Mouse (Mus musculus) brain, embryonic 14.5 days (tissue): ENCODE results near the gene Nckipsd.

ENCODE experiments used
- CTCF ChIP-seq: fragments of 200-500 bp; IDR thresholded peaks from 2 replicates; pipeline ENCODE4 v1.5.1; 2012; ENCODE audit warnings: inconsistent platforms, mild to moderate bottlenecking, moderate library complexity, borderline replicate concordance; ENCODE audit not compliant: insufficient read depth, insufficient read length; ENCODE audit errors: extremely low read depth
- POLR2A ChIP-seq: fragments of 200-500 bp; IDR thresholded peaks from 2 replicates; pipeline ENCODE4 v1.6.1; 2012; ENCODE audit warnings: mild to moderate bottlenecking, inconsistent platforms, borderline replicate concordance; ENCODE audit not compliant: poor library complexity, insufficient read depth, insufficient read length, severe bottlenecking; ENCODE audit errors: extremely low read depth

GRCm38 (mm10) chr9:108782836-108783547, 25.2 kb upstream of the Nckipsd start:
- TF ChIP-seq CTCF (no peak), POLR2A (no peak)
